Mouse (Mus musculus) liver, embryonic 16.5 days (tissue): ENCODE measurements around the gene Map3k1. TPM values are rescaled to one million over a fixed set of nuclear protein-coding genes. Genes with fewer than 3 reads are reported as not detected.

Source experiments
- ATAC-seq: fragments of 200-750 bp; cut with Nextera tagmentation; 2 replicates; pipeline ENCODE4 v1.8.0; 2017; ENCODE audit warnings: low read depth, mild to moderate bottlenecking, moderate number of reproducible peaks, moderate library complexity
- H3K27ac ChIP-seq: fragments of 300-500 bp; sonication (generic); 2 replicates; pipeline ENCODE4 v1.5.1; 2014; ENCODE audit warnings: mild to moderate bottlenecking, low read length
- H3K27me3 ChIP-seq: fragments of 300-500 bp; sonication (generic); 2 replicates; pipeline ENCODE4 v1.6.1; 2014; ENCODE audit warnings: low read depth, low read length, mixed read lengths; ENCODE audit not compliant: control insufficient read depth, insufficient read depth
- H3K36me3 ChIP-seq: fragments of 300-500 bp; sonication (generic); 2 replicates; pipeline ENCODE4 v1.6.1; 2014; ENCODE audit warnings: mild to moderate bottlenecking; ENCODE audit not compliant: control insufficient read depth, insufficient read depth
- H3K4me1 ChIP-seq: fragments of 300-500 bp; sonication (generic); 2 replicates; pipeline ENCODE4 v1.6.1; 2014; ENCODE audit warnings: low read depth, low read length, mixed read lengths; ENCODE audit not compliant: control insufficient read depth
- H3K4me2 ChIP-seq: fragments of 300-500 bp; sonication (generic); 2 replicates; pipeline ENCODE4 v1.6.1; 2014; ENCODE audit warnings: low read depth, low read length, mixed read lengths
- H3K4me3 ChIP-seq: fragments of 300-500 bp; sonication (generic); 2 replicates; pipeline ENCODE4 v1.5.1; 2014; ENCODE audit warnings: low read depth, mild to moderate bottlenecking, low read length
- H3K9ac ChIP-seq: fragments of 300-500 bp; sonication (generic); 2 replicates; pipeline ENCODE4 v1.6.1; 2014; ENCODE audit warnings: low read depth, low read length
- H3K9me3 ChIP-seq: fragments of 300-500 bp; sonication (generic); replicated peaks from 2 replicates; pipeline ENCODE4 v1.6.1; 2016; ENCODE audit warnings: low read length; ENCODE audit not compliant: control insufficient read depth
- WGBS: fragments of 180-500 bp; shearing (Covaris S2); extraction: QIAGEN DNeasy Blood & Tissue Kit; methylation state at CpG from one replicate; pipeline ENCODE4 v1.1.7; 2014; ENCODE audit not compliant: insufficient replicate concordance; 5-methylcytosine and 5-hydroxymethylcytosine counted together
- polyA plus RNA-seq: library from polyadenylated mRNA; unstranded; fragments of >200 nt; fragmentation: Nextera tagmentation; extraction: Ambion mirVana; gene quantifications from 2 replicates; pipeline ENCODE4 v1.2.1, GENCODE M21; 2015

Gene Map3k1
- polyA plus RNA-seq, 1 experiment from 2014 or later = 12.8 TPM

DNA sequence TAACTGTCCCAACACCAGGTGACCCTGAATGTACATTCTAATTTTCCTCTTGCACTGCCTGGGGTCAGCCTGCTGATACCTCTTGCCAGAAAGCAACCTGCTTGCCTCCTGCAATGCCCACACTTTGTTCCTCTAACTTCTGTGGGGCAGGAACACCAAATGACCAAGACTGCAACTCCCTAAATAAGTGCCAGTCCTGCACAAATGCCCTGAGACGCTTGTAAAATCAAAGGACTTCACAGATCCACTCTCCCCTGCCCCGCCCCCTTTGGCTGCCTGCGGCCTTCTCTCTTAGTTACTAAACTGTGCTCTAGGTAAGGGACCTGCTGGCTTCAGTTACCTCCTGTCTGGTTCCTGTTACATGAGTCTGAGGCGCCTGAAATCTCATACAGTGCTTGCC, 7.9 kb downstream of the Map3k1 start:
- Histone ChIP-seq H3K36me3 (no peaks in the 10 kb centered on the region), H3K9ac (no peak overlapping the region), H3K27me3 (no peaks in the 10 kb centered on the region), H3K4me2 (no peak overlapping the region), H3K27ac (no peak overlapping the region), H3K4me1 (peaks cover 86% of the 10 kb centered on the region), H3K9me3 (no peaks in the 10 kb centered on the region), H3K4me3 (no peak overlapping the region)
- 76% methylated on average over 4 of the region's 4 CpGs for WGBS
- no peak for ATAC-seq

DNA sequence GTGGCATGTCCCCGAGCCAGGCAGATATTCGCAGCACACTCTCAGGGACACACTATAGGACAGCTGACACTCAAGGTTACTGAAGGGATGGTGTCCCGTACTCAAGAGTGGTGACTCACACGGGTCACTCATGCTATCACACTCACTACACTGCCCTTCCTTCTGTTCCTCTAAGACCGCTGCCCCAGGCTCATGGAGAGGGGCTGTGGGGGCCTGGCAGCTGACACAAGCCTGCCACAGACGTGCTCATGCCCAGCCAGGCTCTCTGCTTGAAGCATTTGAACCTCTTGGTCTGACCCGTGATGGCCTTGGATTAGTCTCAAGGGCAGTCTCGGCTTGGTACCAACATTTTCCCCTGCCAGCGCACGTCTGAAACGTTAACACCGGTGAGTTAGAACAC, 10.7 kb downstream of the Map3k1 start:
- Histone ChIP-seq H3K36me3 (no peaks in the 10 kb centered on the region; the same call in 1 of the 2 replicates), H3K27me3 (no peaks in the 10 kb centered on the region), H3K27ac (peak overlapping the region; percentile 86), H3K9ac (no peak overlapping the region), H3K4me1 (peaks cover 67% of the 10 kb centered on the region), H3K9me3 (no peaks in the 10 kb centered on the region), H3K4me2 (no peak overlapping the region), H3K4me3 (no peak overlapping the region)
- 67% methylated on average over 12 of the region's 12 CpGs for WGBS
- no peak for ATAC-seq

DNA sequence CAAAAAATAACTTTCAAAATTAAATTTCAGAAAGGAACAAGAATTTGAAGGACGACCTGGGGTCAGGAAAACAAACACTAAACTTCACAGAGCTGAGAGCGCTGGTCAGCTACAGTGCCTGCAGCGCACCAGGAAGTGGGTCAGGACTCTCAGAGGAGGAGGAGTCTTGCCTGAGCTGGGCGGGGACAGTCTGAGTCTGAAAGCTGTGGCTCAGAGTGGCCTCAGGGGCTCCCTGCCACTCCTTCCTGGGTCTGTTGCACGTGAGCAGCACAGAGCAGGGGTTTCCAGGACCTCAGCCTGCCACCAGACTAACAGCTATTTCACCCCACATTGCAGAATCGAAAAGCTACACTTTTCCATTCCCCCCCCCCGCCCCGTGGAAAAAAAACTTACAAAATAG, 11.8 kb downstream of the Map3k1 start:
- Histone ChIP-seq H3K9me3 (no peaks in the 10 kb centered on the region), H3K9ac (peak overlapping the region; percentile 26), H3K4me2 (peak overlapping the region; percentile 54), H3K27me3 (no peaks in the 10 kb centered on the region), H3K36me3 (no peaks in the 10 kb centered on the region; the same call in 1 of the 2 replicates), H3K4me1 (peaks cover 64% of the 10 kb centered on the region), H3K27ac (peak overlapping the region; percentile 86), H3K4me3 (peak overlapping the region; percentile 26)
- WGBS = 6% methylated on average over 8 of the region's 8 CpGs
- ATAC-seq = peak; percentile 89

DNA sequence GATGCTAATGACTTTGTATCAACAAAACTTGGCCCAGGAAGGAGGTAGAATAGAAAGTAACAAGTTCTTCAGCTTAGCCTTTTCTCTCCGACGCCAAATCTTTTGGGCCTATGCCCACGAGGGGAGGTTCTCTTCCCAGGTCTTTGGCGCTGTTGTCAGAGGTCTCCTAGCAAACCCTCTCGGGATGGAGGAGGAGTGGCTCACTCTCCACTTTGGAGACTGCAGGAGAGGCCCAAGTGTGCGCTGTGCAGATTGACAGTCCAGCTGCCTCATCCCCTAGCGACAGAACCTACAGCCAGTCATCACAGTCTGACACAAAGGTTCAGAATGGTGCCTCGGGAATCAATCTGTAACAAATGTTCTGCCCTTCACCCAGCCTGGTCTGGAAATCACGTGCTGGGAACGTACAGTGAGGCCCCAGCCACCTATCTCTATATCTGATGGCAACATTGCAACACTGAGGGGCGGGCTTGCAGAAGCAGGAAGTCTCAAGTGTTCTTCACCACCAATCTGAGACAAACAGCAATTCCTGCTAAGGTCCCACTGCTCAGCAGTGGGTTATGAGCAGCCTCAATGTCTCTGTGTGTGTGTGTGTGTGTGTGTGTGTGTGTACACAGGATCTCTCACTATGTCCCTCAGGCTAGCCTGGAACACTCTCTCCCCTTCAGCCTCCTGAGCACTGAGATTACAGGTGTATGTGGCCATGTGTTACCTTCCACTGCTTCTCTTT, 12.4 kb downstream of the Map3k1 start:
- H3K36me3 ChIP-seq = no peaks in the 10 kb centered on the region; the same call in 1 of the 2 replicates
- peak overlapping the region; percentile 54 for H3K4me2 ChIP-seq
- 19% methylated on average over 11 of the region's 11 CpGs for WGBS
- no peaks in the 10 kb centered on the region for H3K27me3 ChIP-seq
- peak; percentile 80 for ATAC-seq
- no peak overlapping the region for H3K9ac ChIP-seq
- H3K9me3 ChIP-seq = no peaks in the 10 kb centered on the region
- H3K27ac ChIP-seq = peak overlapping the region; percentile 86
- peak overlapping the region; percentile 26 for H3K4me3 ChIP-seq
- peaks cover 61% of the 10 kb centered on the region for H3K4me1 ChIP-seq

DNA sequence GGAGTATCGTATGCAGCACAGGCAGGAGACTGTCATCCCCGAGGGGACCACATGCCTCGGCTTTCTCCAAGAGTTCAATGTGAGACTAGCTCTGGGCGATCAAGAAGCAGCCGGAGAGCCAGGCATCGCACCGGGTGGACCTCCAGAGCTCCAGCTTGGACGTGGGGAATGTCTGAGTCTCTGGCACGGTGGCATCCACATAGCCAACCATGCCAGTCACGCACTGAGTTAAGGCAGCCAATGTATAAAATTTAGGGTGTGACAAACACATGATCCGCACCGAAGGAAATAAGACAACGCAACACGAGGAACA, 15.9 kb downstream of the Map3k1 start:
- Histone ChIP-seq H3K9me3 (no peaks in the 10 kb centered on the region), H3K9ac (no peak overlapping the region), H3K27ac (no peak overlapping the region), H3K4me2 (no peak overlapping the region), H3K27me3 (no peaks in the 10 kb centered on the region), H3K36me3 (no peaks in the 10 kb centered on the region; the same call in 1 of the 2 replicates), H3K4me3 (no peak overlapping the region), H3K4me1 (peaks cover 72% of the 10 kb centered on the region)
- ATAC-seq = no peak
- 91% methylated on average over 14 of the region's 14 CpGs for WGBS

DNA sequence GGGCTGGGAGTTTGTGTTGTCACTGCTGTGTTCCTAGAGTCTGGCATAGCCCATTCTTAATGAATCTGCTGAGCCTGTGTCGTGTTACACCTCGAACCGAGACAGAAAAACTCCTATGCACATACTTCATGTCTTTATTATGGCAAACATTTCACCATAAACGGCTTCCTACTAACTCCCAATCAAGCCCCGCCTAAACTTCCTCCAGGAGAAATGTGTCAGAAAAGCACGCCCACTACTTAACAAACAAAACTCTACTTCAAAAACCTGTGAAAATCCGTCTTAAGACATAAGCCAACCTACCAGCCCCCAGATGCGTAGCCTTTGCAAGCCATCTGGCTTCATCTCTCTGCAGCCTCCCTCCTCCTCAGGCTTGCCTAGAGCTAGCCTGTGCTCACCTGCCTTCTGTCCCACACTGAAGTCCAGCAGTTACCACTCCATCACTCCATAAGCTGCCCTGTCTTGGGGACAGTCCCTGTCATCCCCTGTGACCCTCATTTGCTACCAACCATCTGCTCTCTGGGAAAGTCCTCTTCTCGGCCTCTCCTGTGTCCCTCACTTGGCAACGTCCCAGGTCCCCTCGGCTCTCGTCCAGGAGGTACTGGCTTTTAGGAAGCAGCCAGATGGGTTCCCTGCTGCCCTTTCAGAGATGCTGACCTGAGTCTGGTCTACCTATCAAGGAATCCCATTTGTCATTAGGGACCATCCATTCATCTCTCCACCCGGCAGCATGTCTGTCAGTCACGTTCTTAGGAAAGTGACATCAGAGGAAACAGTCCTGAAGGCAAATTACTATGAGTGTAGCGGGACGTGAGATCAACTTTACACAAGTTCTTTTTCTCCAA, 16.4 kb downstream of the Map3k1 start:
- H3K27ac ChIP-seq = 0 out of 2 replicates have a peak overlapping the region, but pooled peaks have one; percentile 16
- no peaks in the 10 kb centered on the region for H3K27me3 ChIP-seq
- no peaks in the 10 kb centered on the region; the same call in 1 of the 2 replicates for H3K36me3 ChIP-seq
- WGBS = 75% methylated on average over 16 of the region's 16 CpGs
- ATAC-seq = no peak
- H3K4me3 ChIP-seq = no peak overlapping the region
- no peaks in the 10 kb centered on the region for H3K9me3 ChIP-seq
- peaks cover 68% of the 10 kb centered on the region for H3K4me1 ChIP-seq
- H3K4me2 ChIP-seq = no peak overlapping the region
- no peak overlapping the region for H3K9ac ChIP-seq

DNA sequence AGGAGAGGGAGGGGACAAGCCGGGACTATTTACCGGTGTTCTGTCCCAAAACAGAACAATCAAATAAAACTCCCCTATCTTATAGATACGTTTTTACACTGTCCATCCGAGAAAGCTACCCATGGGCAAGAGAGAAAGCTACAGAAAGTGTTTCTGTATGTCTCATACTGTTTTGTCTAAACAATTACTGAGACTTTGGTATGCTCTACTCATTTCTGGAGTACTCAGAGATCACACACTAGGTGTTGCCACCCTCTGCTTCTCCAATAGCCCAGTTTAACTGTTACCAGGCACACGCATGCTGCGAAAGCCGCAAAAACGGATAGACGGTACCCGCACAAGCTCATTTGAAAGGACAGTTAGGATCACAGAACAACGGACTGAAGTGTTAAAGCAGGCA, 17.2 kb downstream of the Map3k1 start:
- Histone ChIP-seq H3K4me3 (no peak overlapping the region), H3K4me2 (no peak overlapping the region), H3K27ac (no peak overlapping the region), H3K36me3 (no peaks in the 10 kb centered on the region; the same call in 1 of the 2 replicates), H3K9me3 (no peaks in the 10 kb centered on the region), H3K9ac (no peak overlapping the region), H3K4me1 (peaks cover 60% of the 10 kb centered on the region), H3K27me3 (no peaks in the 10 kb centered on the region)
- 91% methylated on average over 11 of the region's 11 CpGs for WGBS
- no peak for ATAC-seq

DNA sequence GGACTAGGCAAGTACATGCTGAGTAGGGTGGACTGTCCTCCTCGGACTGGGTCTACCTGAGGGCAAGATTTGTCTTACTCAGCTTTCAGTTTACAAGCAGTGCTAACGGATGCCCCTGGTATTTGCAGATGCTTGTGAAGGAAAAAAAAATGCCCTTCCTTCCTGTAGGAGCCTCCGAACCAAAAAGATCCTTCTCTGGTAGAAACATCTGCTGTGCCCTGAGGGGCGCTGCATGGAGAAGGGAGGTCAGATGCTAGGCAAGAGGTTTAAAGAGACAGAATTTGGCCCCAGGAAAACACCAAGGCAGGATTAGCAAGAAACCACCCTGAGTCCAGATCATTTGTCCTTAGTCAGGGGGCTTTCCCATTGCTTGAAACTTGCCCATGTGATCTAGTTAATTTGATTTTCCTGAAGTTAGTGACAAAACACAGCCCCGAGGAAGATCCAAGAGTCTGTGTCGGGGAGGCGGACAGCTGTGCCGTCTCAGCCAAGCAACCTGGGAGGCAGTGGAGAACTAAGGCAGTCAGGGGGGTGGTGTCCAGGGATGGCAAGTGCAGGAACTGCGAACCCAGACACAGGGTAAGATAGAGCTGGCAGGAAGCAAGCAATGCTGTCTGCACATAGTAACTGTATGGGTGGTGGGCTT, 19.2 kb downstream of the Map3k1 start:
- 52% methylated on average over 9 of the region's 9 CpGs for whole genome bisulfite sequencing
- H3K27me3 ChIP-seq = no peaks in the 10 kb centered on the region
- no peaks in the 10 kb centered on the region; the same call in 1 of the 2 replicates for H3K36me3 ChIP-seq
- H3K27ac ChIP-seq = peak overlapping the region; percentile 50; the same call in 1 of the 2 replicates
- ATAC-seq = no peak
- H3K4me2 ChIP-seq = no peak overlapping the region
- H3K9me3 ChIP-seq = no peaks in the 10 kb centered on the region
- H3K4me1 ChIP-seq = peaks cover 48% of the 10 kb centered on the region
- no peak overlapping the region for H3K4me3 ChIP-seq
- peak overlapping the region; percentile 32; the same call in 1 of the 2 replicates for H3K9ac ChIP-seq
